Mouse (Mus musculus) embryonic facial prominence, embryonic 15.5 days (tissue): ENCODE data around the gene Hspb7. TPM values are rescaled to one million over a fixed set of nuclear protein-coding genes. Genes with fewer than 3 reads are reported as not detected.

ENCODE experiments used
- polyA plus RNA-seq: library from polyadenylated mRNA; unstranded; fragments of >200 nt; fragmentation: Nextera tagmentation; extraction: Ambion mirVana; gene quantifications from 2 replicates; pipeline ENCODE4 v1.2.1, GENCODE M21; 2015

Gene Hspb7
- polyA plus RNA-seq, 1 experiment from 2014 or later: 2.4 TPM

Other genes with a start within 250 kb of the Hspb7 start
- 6.8 and 8.1 TPM in 2 replicates for gene Rsg1, start 206.8 kb upstream of the Hspb7 start, polyA plus RNA-seq
- 25.6 and 27.7 TPM in 2 replicates for gene Arhgef19, start 181.3 kb upstream of the Hspb7 start, polyA plus RNA-seq
- gene Epha2, start 119.5 kb upstream of the Hspb7 start, polyA plus RNA-seq: 7.4 and 7.6 TPM in 2 replicates
- gene Fam131c, start 52.6 kb upstream of the Hspb7 start, polyA plus RNA-seq: 3.6 and 4.3 TPM in 2 replicates
- 0.46 and 0.51 TPM in 2 replicates for gene Clcnka, start 22.1 kb upstream of the Hspb7 start, polyA plus RNA-seq
- not detected in 2 replicates for gene Clcnkb, start 4.8 kb upstream of the Hspb7 start, polyA plus RNA-seq
- not detected in 2 replicates for gene Srarp, start 15.3 kb downstream of the Hspb7 start, polyA plus RNA-seq
- gene Zbtb17, start 23.9 kb downstream of the Hspb7 start, polyA plus RNA-seq: 34.0 and 35.1 TPM in 2 replicates
- gene Spen, start 117.8 kb downstream of the Hspb7 start, polyA plus RNA-seq: 10.8 and 10.9 TPM in 2 replicates
- gene Fblim1, start 185.3 kb downstream of the Hspb7 start, polyA plus RNA-seq: 30.8 and 32.3 TPM in 2 replicates
- 0.48 and 0.62 TPM in 2 replicates for gene Tmem82, start 197.9 kb downstream of the Hspb7 start, polyA plus RNA-seq
- gene Slc25a34, start 203.0 kb downstream of the Hspb7 start, polyA plus RNA-seq: 0.05 TPM in 1 of 2 replicates, not detected in the other
- gene Plekhm2, start 244.1 kb downstream of the Hspb7 start, polyA plus RNA-seq: 7.1 and 8.3 TPM in 2 replicates